Mouse (Mus musculus): ENCODE measurements at regions not wholly inside any gene's neighbourhood (a gene's known extent, or its start where the extent isn't known, plus 50 kb on each side); places are given as distances from the start of the nearest gene placed in this dataset.

DNA sequence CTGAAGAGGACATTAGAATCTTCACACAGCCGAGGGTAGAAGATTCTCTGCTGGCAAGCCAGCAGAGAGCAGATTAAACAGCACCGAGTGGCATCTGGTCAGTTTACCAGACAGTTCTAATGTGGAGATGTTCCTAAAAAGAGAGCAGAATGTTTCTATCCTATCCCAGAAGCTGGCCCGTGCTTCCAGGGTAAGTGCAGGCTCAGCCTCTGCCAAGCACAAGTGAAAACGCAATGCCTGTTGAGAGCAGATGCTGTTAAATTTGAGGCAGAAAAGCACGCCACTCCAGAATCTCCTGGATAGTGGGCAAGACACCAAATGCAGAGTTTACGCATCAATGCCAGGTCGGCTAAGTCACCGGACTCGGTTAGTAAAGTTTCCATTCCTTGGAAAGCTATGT is 175.8 kb downstream of the Faxc start:
- no peak overlapping the region for H3K4me3 ChIP-seq (replicated peaks)
- H3K36me3 ChIP-seq, result no peaks in the 10 kb centered on the region
- no peak overlapping the region for H3K4me2 ChIP-seq
- WGBS, result 68% methylated on average over 9 of the region's 9 CpGs
- no peaks in the 10 kb centered on the region for H3K9me3 ChIP-seq
- ATAC-seq (ENCODE audit: insufficient read depth, low FRiP score, low read depth), result no peak
- H3K9ac ChIP-seq, result no peak overlapping the region
- no peaks in the 10 kb centered on the region for H3K27me3 ChIP-seq (replicated peaks)
- H3K27ac ChIP-seq, result no peak overlapping the region
- H3K4me1 ChIP-seq, result no peaks in the 10 kb centered on the region

DNA sequence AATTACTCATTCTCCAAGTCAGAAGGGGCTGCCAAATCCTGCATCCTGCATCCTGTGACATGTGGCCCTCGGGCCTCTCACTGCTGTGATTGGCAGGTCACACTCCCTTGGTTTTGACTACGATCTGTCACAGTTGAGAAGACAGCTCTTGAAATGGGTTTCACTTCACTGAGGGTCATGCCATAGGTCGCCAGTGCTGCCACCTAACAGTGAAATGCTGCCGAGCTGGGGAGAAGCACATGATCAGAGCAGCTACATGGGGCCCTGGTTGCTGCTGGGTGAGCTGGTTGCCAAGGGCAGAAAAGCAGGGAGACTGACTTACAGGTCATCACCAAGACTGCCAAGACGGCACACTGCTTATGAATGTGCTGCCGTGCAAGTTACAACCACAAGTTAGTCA is 178.3 kb downstream of the Faxc start:
- no peak for ATAC-seq (ENCODE audit: insufficient read depth, low FRiP score, low read depth)
- Histone ChIP-seq H3K4me3 (replicated peaks) (no peak overlapping the region), H3K9me3 (no peaks in the 10 kb centered on the region), H3K36me3 (no peaks in the 10 kb centered on the region), H3K4me2 (no peak overlapping the region), H3K4me1 (no peaks in the 10 kb centered on the region), H3K9ac (no peak overlapping the region), H3K27ac (no peak overlapping the region), H3K27me3 (replicated peaks) (no peaks in the 10 kb centered on the region)
- 51% methylated on average over 6 of the region's 6 CpGs for WGBS

DNA sequence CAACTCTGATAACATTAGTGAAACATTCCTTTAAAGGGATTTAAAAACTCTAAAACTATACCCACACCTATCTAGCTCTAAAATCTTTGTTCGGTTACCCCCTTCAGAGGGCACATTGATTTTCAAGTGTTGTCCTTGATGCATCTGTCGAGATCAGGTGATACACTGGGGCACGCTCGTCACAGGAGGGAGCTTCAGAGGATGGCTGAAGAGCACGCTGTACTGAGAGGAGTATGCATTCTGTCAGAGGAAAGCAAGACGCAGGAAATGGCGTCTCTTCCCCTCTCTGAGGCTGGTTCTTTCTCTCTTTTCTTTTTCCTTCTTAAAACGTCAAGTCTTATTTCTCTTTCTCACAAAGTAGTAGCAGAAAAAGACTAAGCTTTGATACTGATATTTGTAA is 179.3 kb downstream of the Faxc start:
- Histone ChIP-seq H3K4me3 (replicated peaks) (no peak overlapping the region), H3K4me2 (no peak overlapping the region), H3K4me1 (no peaks in the 10 kb centered on the region), H3K27ac (no peak overlapping the region), H3K27me3 (replicated peaks) (no peaks in the 10 kb centered on the region), H3K9me3 (no peaks in the 10 kb centered on the region), H3K9ac (no peak overlapping the region), H3K36me3 (no peaks in the 10 kb centered on the region)
- no peak for ATAC-seq (ENCODE audit: insufficient read depth, low FRiP score, low read depth)
- 39% methylated on average over 8 of the region's 8 CpGs for WGBS

DNA sequence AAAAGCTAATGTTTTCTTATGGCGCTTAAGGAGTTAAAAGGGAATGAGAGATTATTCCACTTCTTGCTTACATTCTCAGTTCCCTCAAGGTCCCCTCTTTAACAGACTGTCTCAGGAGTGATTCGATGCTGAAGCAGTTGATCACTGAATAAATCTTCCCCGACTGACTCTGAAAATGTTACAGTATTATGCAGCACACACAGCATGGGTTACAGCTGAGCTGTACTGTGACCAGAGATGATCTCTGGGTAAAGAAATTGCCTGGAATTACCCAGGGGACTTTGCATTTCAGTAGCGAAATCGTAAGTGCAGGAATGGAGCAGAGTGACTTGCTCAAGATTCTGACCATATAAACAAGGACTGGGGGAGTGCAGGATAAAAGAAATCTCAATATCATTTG is 181.1 kb downstream of the Faxc start:
- no peak overlapping the region for H3K9ac ChIP-seq
- no peak overlapping the region for H3K27ac ChIP-seq
- H3K4me1 ChIP-seq, result no peaks in the 10 kb centered on the region
- H3K4me2 ChIP-seq, result no peak overlapping the region
- no peak for ATAC-seq (ENCODE audit: insufficient read depth, low FRiP score, low read depth)
- WGBS, result 61% methylated on average over 5 of the region's 5 CpGs
- H3K36me3 ChIP-seq, result no peaks in the 10 kb centered on the region
- no peaks in the 10 kb centered on the region for H3K9me3 ChIP-seq
- no peaks in the 10 kb centered on the region for H3K27me3 ChIP-seq (replicated peaks)
- H3K4me3 ChIP-seq (replicated peaks), result no peak overlapping the region

DNA sequence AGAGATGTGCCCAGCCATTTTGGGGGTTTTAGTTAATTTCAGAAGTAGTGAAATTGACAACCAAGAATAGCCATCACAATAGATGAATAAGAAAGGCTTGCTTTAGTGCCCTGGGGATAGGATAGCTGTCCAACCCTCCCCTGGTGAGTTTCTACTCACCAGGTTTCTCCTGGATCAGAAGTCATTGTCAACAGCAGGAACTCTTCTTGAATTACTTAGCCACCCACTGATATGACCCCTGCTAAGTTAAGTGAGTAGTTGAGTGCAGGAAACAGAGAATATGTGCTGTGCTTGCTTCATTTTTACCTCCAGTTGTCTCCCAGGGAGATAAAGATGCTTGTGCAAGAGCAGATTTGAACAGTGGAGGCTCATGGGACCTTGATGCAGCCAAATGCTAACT is 183.3 kb downstream of the Faxc start:
- Histone ChIP-seq H3K4me3 (replicated peaks) (no peak overlapping the region), H3K27me3 (replicated peaks) (no peaks in the 10 kb centered on the region), H3K36me3 (no peaks in the 10 kb centered on the region), H3K27ac (no peak overlapping the region), H3K4me2 (no peak overlapping the region), H3K9ac (no peak overlapping the region), H3K9me3 (no peaks in the 10 kb centered on the region), H3K4me1 (no peaks in the 10 kb centered on the region)
- no peak for ATAC-seq (ENCODE audit: insufficient read depth, low FRiP score, low read depth)

DNA sequence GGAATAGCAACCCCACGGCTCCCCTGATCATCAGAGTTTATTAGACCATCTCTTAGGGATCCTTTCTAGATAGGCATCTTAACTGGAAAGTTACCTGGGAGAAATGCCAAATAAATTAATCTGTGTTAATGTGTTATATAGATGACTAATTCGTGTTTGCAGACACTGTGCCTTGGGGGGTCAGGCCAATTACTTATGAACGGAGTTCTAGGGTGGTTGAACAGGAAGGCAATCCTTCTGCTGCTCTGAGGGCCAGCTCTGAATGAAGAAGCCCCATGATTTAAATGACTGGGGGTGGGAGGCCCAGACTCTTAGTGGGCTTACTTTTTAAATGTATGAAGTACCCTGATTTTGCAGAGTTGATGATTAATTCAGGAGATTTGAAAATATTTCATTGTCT is 188.7 kb downstream of the Faxc start:
- H3K4me3 ChIP-seq (replicated peaks), result no peak overlapping the region
- no peaks in the 10 kb centered on the region for H3K4me1 ChIP-seq
- 40% methylated on average over 3 of the region's 3 CpGs for WGBS
- H3K27ac ChIP-seq, result no peak overlapping the region
- no peak overlapping the region for H3K9ac ChIP-seq
- no peaks in the 10 kb centered on the region for H3K36me3 ChIP-seq
- H3K9me3 ChIP-seq, result no peaks in the 10 kb centered on the region
- no peak for ATAC-seq (ENCODE audit: insufficient read depth, low FRiP score, low read depth)
- H3K4me2 ChIP-seq, result no peak overlapping the region
- H3K27me3 ChIP-seq (replicated peaks), result no peaks in the 10 kb centered on the region

DNA sequence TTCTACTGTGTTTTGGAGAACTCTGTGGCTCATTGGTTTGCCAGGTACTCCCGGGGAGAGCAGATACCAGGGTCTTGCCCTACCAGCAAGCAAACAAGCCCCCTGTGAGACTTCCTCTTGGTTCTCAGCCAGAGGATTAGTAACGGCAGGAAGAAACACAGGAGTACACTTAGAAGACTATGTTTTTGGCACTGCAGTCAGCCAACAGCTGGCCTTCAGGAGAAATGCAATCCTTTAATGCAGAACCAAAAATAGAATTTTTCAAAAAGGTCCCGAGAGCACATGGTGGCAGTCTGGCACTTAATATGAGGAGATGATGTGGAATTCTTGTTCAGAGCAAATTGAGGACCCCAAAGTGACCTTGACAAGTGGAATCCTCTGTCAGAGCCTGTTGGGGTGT is 189.8 kb downstream of the Faxc start:
- ATAC-seq (ENCODE audit: insufficient read depth, low FRiP score, low read depth), result no peak
- H3K27ac ChIP-seq, result no peak overlapping the region
- H3K27me3 ChIP-seq (replicated peaks), result no peaks in the 10 kb centered on the region
- no peak overlapping the region for H3K9ac ChIP-seq
- H3K4me3 ChIP-seq (replicated peaks), result no peak overlapping the region
- H3K4me1 ChIP-seq, result no peaks in the 10 kb centered on the region
- 11% methylated on average over 3 of the region's 3 CpGs for WGBS
- H3K9me3 ChIP-seq, result no peaks in the 10 kb centered on the region
- H3K36me3 ChIP-seq, result no peaks in the 10 kb centered on the region
- H3K4me2 ChIP-seq, result no peak overlapping the region

DNA sequence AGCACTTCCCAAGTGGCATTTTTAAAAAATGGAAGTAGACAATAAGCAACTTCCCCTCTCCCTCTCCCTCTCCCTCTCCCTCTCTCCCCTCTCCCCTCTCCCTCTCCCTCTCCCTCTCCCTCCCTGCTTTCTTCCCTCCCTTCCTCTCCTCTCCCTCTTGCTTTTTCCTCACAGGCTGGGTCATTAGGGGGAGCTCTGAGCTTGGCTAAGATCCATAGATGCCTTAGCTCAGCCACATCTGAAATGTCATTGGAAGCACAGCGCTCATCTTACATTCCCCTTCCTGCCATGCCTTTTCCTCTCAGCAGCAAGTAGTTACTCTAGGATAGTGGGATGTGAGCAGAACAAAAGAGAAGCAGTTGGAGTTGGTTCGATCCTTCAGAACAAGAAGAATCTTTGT is 190.3 kb downstream of the Faxc start:
- WGBS, result 69% methylated on average over 2 of the region's 2 CpGs
- Histone ChIP-seq H3K36me3 (no peaks in the 10 kb centered on the region), H3K9me3 (no peaks in the 10 kb centered on the region), H3K4me1 (no peaks in the 10 kb centered on the region), H3K27ac (no peak overlapping the region), H3K9ac (no peak overlapping the region), H3K4me2 (no peak overlapping the region), H3K27me3 (replicated peaks) (no peaks in the 10 kb centered on the region), H3K4me3 (replicated peaks) (no peak overlapping the region)
- ATAC-seq (ENCODE audit: insufficient read depth, low FRiP score, low read depth), result no peak

DNA sequence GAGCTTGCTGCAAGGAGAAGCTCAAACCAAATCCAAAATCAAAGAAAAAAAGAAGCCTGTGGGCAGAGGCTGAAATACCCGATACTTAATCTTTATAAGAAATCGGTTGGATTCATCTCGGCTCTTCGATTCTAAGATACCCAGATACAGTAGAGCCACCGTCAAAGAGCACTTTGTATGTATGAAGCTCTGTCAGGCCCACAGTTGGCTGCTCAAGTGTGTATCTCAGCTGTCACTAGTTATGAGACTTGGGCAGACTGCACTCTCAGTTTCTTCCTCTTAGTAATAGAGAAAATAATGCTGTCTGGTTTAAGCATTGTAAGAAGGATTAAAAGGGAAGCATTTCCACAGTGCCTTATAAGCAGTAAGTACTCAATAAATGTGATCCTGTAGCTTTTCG is 193.7 kb downstream of the Faxc start:
- Histone ChIP-seq H3K9me3 (no peaks in the 10 kb centered on the region), H3K4me3 (replicated peaks) (no peak overlapping the region), H3K27ac (no peak overlapping the region), H3K4me1 (no peaks in the 10 kb centered on the region), H3K9ac (no peak overlapping the region), H3K27me3 (replicated peaks) (no peaks in the 10 kb centered on the region), H3K36me3 (no peaks in the 10 kb centered on the region), H3K4me2 (no peak overlapping the region)
- ATAC-seq (ENCODE audit: insufficient read depth, low FRiP score, low read depth), result no peak
- 89% methylated on average over 6 of the region's 6 CpGs for WGBS

DNA sequence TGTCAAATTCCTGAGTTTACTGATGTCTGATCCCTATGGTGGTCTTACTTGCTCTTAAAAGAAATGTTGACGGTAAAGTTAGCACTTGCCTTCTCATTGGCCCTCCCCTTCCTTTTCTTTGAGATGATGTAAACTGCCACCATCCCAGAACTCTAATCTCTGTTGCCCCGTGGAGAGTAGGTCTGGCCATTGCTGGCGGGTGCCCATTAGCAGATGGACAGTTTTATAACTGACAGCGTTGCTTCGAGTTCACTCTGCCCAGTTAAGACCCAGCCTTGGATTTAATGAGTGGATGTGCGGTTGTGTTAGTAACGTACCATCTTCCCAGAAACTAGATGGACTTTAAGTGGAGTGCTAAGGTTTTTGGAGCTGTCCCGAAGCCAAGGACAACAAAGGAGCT is 199.4 kb downstream of the Faxc start:
- H3K4me2 ChIP-seq, result no peak overlapping the region
- no peak for ATAC-seq (ENCODE audit: insufficient read depth, low FRiP score, low read depth)
- no peaks in the 10 kb centered on the region for H3K36me3 ChIP-seq
- 72% methylated on average over 8 of the region's 8 CpGs for WGBS
- H3K27ac ChIP-seq, result no peak overlapping the region
- H3K9me3 ChIP-seq, result no peaks in the 10 kb centered on the region
- H3K9ac ChIP-seq, result no peak overlapping the region
- H3K4me3 ChIP-seq (replicated peaks), result no peak overlapping the region
- no peaks in the 10 kb centered on the region for H3K4me1 ChIP-seq
- H3K27me3 ChIP-seq (replicated peaks), result no peaks in the 10 kb centered on the region

DNA sequence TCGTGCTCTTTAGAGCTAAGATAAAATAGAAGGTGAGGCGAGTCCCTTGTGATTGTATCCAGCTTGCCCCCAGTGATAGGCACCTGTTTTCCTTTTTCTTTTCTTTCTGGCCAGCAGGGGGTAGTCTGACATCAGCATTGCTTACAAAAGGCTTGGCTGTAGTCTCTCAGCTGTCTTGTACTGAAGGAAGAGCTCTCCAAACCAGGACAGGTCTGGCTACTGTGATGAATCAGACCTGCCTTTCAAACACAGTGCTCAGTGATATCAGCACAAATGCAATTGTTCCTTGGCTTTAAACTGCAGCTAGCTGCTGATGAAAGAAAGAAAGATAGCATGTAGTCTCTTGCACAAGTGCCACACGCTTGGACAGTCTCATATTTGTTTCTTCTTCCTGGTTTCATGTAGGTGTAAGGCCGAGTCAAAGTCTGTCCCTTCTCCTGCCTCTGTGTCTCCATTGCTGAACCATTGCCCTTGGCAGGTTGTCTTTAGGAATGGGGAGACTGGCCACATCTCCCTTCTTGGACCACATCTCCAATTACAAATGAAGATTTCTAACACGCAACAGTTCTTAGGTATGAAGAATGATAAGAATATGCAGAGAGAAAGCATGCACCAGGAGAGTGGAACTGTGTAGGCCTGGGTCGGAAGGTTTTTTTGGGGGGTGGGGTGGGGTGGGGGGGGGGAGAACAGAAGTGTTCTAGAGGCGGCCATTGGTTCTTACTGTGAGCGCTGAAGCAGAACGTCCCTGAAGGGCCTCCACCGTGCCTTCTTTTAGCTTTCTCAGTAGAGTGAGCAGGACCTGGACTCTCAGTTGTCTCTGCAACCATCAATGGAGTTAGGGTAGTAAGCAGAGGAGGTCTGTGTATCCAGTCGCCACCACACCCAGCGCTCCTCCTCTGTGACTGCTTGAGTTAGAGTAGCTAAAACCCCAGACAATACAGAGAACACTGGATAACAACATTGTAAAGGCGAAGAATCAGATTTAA is 200.9 kb downstream of the Faxc start:
- Histone ChIP-seq H3K4me1 (no peaks in the 10 kb centered on the region), H3K9ac (no peak overlapping the region), H3K27me3 (replicated peaks) (no peaks in the 10 kb centered on the region), H3K4me2 (no peak overlapping the region), H3K36me3 (no peaks in the 10 kb centered on the region), H3K27ac (no peak overlapping the region), H3K4me3 (replicated peaks) (no peak overlapping the region), H3K9me3 (no peaks in the 10 kb centered on the region)
- WGBS, result 62% methylated on average over 13 of the region's 13 CpGs
- ATAC-seq (ENCODE audit: insufficient read depth, low FRiP score, low read depth), result peak; percentile 47

DNA sequence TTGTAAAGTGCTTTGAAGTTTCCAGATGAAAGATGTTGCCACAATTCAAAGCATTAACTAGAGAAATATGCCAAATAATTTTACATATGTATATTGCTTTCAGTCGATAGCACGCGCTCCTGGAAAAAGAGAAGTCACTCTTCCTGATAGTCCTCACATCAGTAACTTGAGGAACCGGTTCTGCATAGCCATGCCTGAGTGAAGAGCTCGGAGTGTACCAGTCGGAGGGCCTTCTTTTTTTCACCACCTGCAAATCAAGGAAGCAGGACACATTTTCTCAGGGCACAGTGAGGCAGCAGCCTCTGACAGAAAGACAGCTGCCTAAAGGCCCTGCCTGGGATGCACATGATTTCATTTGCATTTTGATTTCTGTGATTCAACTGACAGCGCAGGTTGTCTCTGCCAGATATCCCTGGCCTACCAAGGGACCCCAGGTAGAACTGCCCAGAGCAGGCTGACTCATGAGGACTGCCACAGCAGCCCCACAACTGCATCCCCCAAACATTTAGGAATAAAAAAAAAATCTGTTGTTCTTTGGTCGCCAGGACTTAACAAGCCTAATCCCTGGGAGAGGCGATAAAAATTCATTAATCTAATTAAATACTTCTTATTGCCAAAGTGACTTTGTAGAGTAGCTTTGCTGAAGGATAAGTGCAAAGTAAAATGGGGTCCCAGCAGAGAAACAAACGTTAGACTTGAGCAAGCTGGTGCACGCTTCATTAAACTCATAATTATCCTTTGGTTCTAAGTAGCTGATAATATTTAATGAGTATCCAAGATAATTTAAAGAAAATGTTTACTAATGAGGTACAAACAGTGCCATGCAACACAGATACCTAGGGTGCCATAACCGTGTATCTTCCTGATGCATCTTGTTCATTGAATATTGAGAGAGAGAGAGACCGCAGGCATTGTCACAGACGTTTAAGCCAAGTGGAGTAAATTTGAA is 202.7 kb downstream of the Faxc start:
- H3K4me1 ChIP-seq, result no peaks in the 10 kb centered on the region
- ATAC-seq (ENCODE audit: insufficient read depth, low FRiP score, low read depth), result no peak
- no peak overlapping the region for H3K27ac ChIP-seq
- no peaks in the 10 kb centered on the region for H3K36me3 ChIP-seq
- H3K4me3 ChIP-seq (replicated peaks), result no peak overlapping the region
- no peaks in the 10 kb centered on the region for H3K27me3 ChIP-seq (replicated peaks)
- H3K9me3 ChIP-seq, result no peaks in the 10 kb centered on the region
- H3K9ac ChIP-seq, result no peak overlapping the region
- H3K4me2 ChIP-seq, result no peak overlapping the region
- WGBS, result 52% methylated on average over 14 of the region's 14 CpGs

Data from stomach, embryonic 15.5 days (tissue).